Mouse (Mus musculus) stomach, embryonic 14.5 days (tissue): ENCODE results near the gene Rprd1b. TPM values are rescaled to one million over a fixed set of nuclear protein-coding genes. Genes with fewer than 3 reads are reported as not detected.

Experiments used
- ATAC-seq: fragments of 200-750 bp; cut with Nextera tagmentation; 2 replicates; pipeline ENCODE4 v1.8.0; 2017; ENCODE audit warnings: low read depth, moderate TSS enrichment; ENCODE audit not compliant: insufficient number of reproducible peaks, insufficient read depth, low FRiP score
- H3K27ac ChIP-seq: fragments of 300-500 bp; sonication (generic); 2 replicates; pipeline ENCODE4 v1.5.1; 2014; ENCODE audit warnings: mild to moderate bottlenecking, low read length, moderate library complexity, mixed read lengths
- H3K27me3 ChIP-seq: fragments of 300-500 bp; sonication (generic); 2 replicates; pipeline ENCODE4 v1.6.1; 2014; ENCODE audit warnings: low read length, control low read depth, mixed read lengths; ENCODE audit not compliant: control insufficient read depth, insufficient read depth
- H3K36me3 ChIP-seq: fragments of 300-500 bp; sonication (generic); 2 replicates; pipeline ENCODE4 v1.6.1; 2014; ENCODE audit warnings: mild to moderate bottlenecking, control low read depth, low read length, moderate library complexity, mixed read lengths; ENCODE audit not compliant: control insufficient read depth, insufficient read depth
- H3K4me1 ChIP-seq: fragments of 300-500 bp; sonication (generic); 2 replicates; pipeline ENCODE4 v1.6.1; 2014; ENCODE audit warnings: low read length, control low read depth, mixed read lengths; ENCODE audit not compliant: control insufficient read depth, insufficient read depth
- H3K4me2 ChIP-seq: fragments of 300-500 bp; sonication (generic); replicated peaks from 2 replicates; pipeline ENCODE4 v1.6.1; 2014; ENCODE audit warnings: low read depth, low read length, control low read depth
- H3K4me3 ChIP-seq: fragments of 300-500 bp; sonication (generic); 2 replicates; pipeline ENCODE4 v1.5.1; 2014; ENCODE audit warnings: low read depth, low read length, control low read depth
- H3K9ac ChIP-seq: fragments of 300-500 bp; sonication (generic); replicated peaks from 2 replicates; pipeline ENCODE4 v1.6.1; 2014; ENCODE audit warnings: low read depth, mild to moderate bottlenecking, control low read depth, low read length, moderate library complexity, mixed read lengths
- H3K9me3 ChIP-seq: fragments of 300-500 bp; sonication (generic); 2 replicates; pipeline ENCODE4 v1.6.1; 2016; ENCODE audit warnings: low read depth, low read length, control low read depth; ENCODE audit not compliant: control insufficient read depth
- WGBS: fragments of 180-500 bp; shearing (Covaris S2); extraction: QIAGEN DNeasy Blood & Tissue Kit; methylation state at CpG from one replicate; pipeline ENCODE4 v1.1.7; 2014; 5-methylcytosine and 5-hydroxymethylcytosine counted together
- polyA plus RNA-seq: library from polyadenylated mRNA; unstranded; fragments of >200 nt; fragmentation: Nextera tagmentation; extraction: Ambion mirVana; gene quantifications from 2 replicates; pipeline ENCODE4 v1.2.1, GENCODE M21; 2014

Gene Rprd1b
- polyA plus RNA-seq, 1 experiment from 2014 or later: 57.0 TPM

DNA sequence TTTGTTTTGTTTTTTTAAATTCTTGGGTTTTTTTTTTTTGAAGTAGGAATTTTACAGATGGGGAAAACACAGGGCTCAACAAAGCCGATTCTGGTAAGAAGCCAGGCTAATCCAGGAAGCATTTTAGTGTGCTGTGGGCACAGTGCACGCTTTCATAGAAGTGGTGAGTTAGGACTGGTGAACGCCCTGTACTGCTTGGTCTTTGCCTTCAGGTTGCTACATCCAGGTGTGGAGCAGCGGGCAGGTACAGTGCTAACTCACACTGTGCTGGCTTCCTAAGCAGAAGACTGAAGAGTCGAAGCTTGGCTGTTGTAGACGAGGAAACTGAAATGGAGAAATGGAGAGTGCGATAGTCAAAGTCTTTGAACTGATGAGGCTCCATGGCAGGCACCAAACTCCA, 1.7 kb downstream of the Rprd1b start:
- H3K4me2 ChIP-seq: peak overlapping the region; percentile 88
- ATAC-seq: no peak
- H3K9me3 ChIP-seq: no peaks in the 10 kb centered on the region
- H3K27me3 ChIP-seq: no peaks in the 10 kb centered on the region
- H3K4me1 ChIP-seq: peaks cover 20% of the 10 kb centered on the region
- peak overlapping the region; percentile 98 for H3K4me3 ChIP-seq
- 78% methylated on average over 7 of the region's 7 CpGs for WGBS
- no peak overlapping the region for H3K9ac ChIP-seq
- H3K27ac ChIP-seq: no peak overlapping the region
- 0 out of 2 replicates have a peak, but pooled peaks cover 6% of the 10 kb centered on the region for H3K36me3 ChIP-seq

GRCm38 (mm10) chr2:158035813-158036212, 7.5 kb downstream of the Rprd1b start:
- Histone ChIP-seq H3K9me3 (no peaks in the 10 kb centered on the region), H3K27me3 (no peaks in the 10 kb centered on the region), H3K9ac (no peak overlapping the region), H3K4me1 (peaks cover 8% of the 10 kb centered on the region), H3K36me3 (peaks cover 24% of the 10 kb centered on the region), H3K27ac (no peak overlapping the region), H3K4me2 (no peak overlapping the region), H3K4me3 (no peak overlapping the region)
- no peak for ATAC-seq
- 87% methylated on average over 2 of the region's 2 CpGs for WGBS

DNA sequence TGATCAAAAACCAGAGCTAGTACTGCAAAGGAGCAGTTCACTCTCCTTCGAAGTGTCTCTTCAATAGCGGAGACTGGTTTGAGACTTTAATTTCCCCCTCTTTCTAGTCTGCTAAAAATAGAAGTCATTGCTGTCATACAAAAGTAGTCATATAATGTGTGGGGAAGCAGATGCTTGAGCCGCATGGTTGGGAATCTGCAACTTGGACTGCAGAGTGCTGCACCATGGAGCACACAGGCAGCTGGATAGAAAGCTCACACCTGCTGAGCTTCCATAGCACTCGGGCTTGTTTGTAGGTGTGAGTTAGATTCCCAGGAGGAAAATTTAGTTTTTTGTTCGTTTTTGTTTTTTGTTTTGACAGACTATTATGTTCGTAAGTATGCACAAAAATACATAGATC, 8.1 kb downstream of the Rprd1b start:
- H3K4me1 ChIP-seq: peaks cover 3% of the 10 kb centered on the region; the same call in 1 of the 2 replicates
- peaks cover 25% of the 10 kb centered on the region for H3K36me3 ChIP-seq
- H3K4me3 ChIP-seq: no peak overlapping the region
- 84% methylated on average over 6 of the region's 6 CpGs for WGBS
- H3K27me3 ChIP-seq: no peaks in the 10 kb centered on the region
- no peaks in the 10 kb centered on the region for H3K9me3 ChIP-seq
- H3K9ac ChIP-seq: no peak overlapping the region
- H3K27ac ChIP-seq: no peak overlapping the region
- ATAC-seq: no peak
- no peak overlapping the region for H3K4me2 ChIP-seq

DNA sequence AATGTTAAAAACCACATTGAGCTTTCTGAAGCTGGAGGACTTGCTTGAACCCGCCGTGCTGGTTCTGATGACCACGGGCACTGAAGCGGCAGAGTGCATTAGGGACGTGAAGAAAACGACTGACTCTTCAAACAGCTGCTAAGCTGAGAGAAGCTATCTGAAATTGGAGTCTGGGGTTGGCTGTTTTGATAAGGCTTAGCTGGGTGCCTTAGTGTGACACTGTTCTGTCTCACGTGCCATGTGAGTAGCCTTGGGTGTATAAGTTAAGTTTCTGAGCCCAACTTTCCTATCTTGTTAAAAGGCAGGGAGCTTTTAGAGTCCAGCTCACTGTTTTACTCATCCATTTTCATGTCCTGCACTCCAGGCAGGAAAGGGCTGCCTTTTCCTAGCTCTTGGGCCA, 8.7 kb downstream of the Rprd1b start:
- Histone ChIP-seq H3K4me1 (no peaks in the 10 kb centered on the region), H3K9me3 (no peaks in the 10 kb centered on the region), H3K27ac (no peak overlapping the region), H3K36me3 (peaks cover 27% of the 10 kb centered on the region), H3K4me2 (no peak overlapping the region), H3K4me3 (no peak overlapping the region), H3K27me3 (no peaks in the 10 kb centered on the region), H3K9ac (no peak overlapping the region)
- ATAC-seq: no peak
- WGBS: 80% methylated on average over 7 of the region's 7 CpGs

DNA sequence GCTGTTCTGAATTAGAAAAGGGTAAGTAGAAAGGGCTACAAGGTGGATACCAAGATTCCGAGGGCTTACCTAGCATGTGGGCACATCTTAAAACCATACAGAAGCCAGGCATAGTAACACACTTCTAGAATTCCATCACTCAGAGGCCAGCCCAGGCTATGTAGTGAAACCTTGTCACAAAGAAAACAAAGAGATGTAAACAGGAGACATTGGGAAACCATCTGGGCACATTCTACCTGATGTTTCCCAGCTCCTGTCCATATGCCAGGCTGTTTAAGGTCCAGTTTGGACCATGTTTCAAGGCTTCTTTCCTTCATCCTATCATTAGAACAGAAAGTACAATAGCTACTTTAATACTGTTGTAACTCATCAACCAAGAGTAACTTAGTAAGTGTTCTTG, 9.3 kb downstream of the Rprd1b start:
- H3K36me3 ChIP-seq: peaks cover 27% of the 10 kb centered on the region
- no peak overlapping the region for H3K9ac ChIP-seq
- no peak overlapping the region for H3K27ac ChIP-seq
- ATAC-seq: no peak
- no peaks in the 10 kb centered on the region for H3K9me3 ChIP-seq
- H3K27me3 ChIP-seq: no peaks in the 10 kb centered on the region
- no peaks in the 10 kb centered on the region for H3K4me1 ChIP-seq
- 87% methylated on average over 1 of the region's 1 CpGs for WGBS
- H3K4me2 ChIP-seq: no peak overlapping the region
- H3K4me3 ChIP-seq: no peak overlapping the region

GRCm38 (mm10) chr2:158039662-158040061, 11.4 kb downstream of the Rprd1b start:
- Histone ChIP-seq H3K4me3 (no peak overlapping the region), H3K4me2 (no peak overlapping the region), H3K27me3 (no peaks in the 10 kb centered on the region), H3K9ac (no peak overlapping the region), H3K27ac (no peak overlapping the region), H3K4me1 (no peaks in the 10 kb centered on the region), H3K9me3 (no peaks in the 10 kb centered on the region), H3K36me3 (peaks cover 41% of the 10 kb centered on the region)
- WGBS: 65% methylated on average over 1 of the region's 1 CpGs
- ATAC-seq: no peak

GRCm38 (mm10) chr2:158040396-158040795, 12.1 kb downstream of the Rprd1b start:
- 94% methylated on average over 2 of the region's 2 CpGs for WGBS
- no peak for ATAC-seq
- H3K4me3 ChIP-seq: no peak overlapping the region
- no peak overlapping the region for H3K4me2 ChIP-seq
- peaks cover 46% of the 10 kb centered on the region for H3K36me3 ChIP-seq
- H3K27ac ChIP-seq: no peak overlapping the region
- no peaks in the 10 kb centered on the region for H3K27me3 ChIP-seq
- no peaks in the 10 kb centered on the region for H3K9me3 ChIP-seq
- H3K4me1 ChIP-seq: no peaks in the 10 kb centered on the region
- H3K9ac ChIP-seq: no peak overlapping the region

DNA sequence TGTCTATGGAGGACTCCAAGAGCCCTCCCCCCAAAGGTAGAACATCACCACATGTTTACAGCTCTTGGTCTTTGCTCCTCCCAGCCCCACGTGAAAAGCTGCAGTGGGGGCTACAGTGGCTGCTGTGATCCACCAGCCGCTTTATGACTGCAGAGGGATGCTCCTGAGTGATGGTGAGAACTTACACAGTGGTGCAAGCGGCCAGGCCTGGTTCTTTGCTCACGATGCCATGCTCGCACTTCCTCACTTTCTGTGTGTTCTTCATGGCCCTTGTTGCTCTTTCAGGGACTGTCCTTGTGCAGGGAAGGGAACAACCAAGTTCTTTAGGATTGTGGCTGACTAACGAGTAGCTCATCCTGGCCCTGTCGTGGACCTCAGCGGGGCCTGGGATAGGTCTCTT, 15.2 kb downstream of the Rprd1b start:
- Histone ChIP-seq H3K9me3 (no peaks in the 10 kb centered on the region), H3K4me3 (no peak overlapping the region), H3K27ac (no peak overlapping the region), H3K4me2 (no peak overlapping the region), H3K9ac (no peak overlapping the region), H3K27me3 (no peaks in the 10 kb centered on the region), H3K36me3 (peaks cover 59% of the 10 kb centered on the region), H3K4me1 (no peaks in the 10 kb centered on the region)
- 90% methylated on average over 8 of the region's 8 CpGs for WGBS
- no peak for ATAC-seq

GRCm38 (mm10) chr2:158046186-158046585, 17.9 kb downstream of the Rprd1b start:
- Histone ChIP-seq H3K9me3 (no peaks in the 10 kb centered on the region), H3K4me3 (no peak overlapping the region), H3K9ac (no peak overlapping the region), H3K4me2 (no peak overlapping the region), H3K27ac (no peak overlapping the region), H3K27me3 (no peaks in the 10 kb centered on the region), H3K36me3 (peaks cover 61% of the 10 kb centered on the region), H3K4me1 (no peaks in the 10 kb centered on the region)
- ATAC-seq: no peak
- WGBS: 66% methylated on average over 4 of the region's 4 CpGs
